Mouse (Mus musculus): ENCODE measurements around the gene Nutm1. TPM values are rescaled to one million over a fixed set of nuclear protein-coding genes. Genes with fewer than 3 reads are reported as not detected.
A peak's percentile ranks its signal among the peaks of the same experiment; 100 is the strongest.
"Not testable (repeated sequence)": the region's sequence is repeated elsewhere in the genome, so short reads cannot be mapped to it uniquely, and the experiment has no call there.

Gene Nutm1
- total RNA-seq (2021): not detected
- long read RNA-seq, experiment 1: 0 reads
- long read RNA-seq, experiment 2: 0 reads

DNA sequence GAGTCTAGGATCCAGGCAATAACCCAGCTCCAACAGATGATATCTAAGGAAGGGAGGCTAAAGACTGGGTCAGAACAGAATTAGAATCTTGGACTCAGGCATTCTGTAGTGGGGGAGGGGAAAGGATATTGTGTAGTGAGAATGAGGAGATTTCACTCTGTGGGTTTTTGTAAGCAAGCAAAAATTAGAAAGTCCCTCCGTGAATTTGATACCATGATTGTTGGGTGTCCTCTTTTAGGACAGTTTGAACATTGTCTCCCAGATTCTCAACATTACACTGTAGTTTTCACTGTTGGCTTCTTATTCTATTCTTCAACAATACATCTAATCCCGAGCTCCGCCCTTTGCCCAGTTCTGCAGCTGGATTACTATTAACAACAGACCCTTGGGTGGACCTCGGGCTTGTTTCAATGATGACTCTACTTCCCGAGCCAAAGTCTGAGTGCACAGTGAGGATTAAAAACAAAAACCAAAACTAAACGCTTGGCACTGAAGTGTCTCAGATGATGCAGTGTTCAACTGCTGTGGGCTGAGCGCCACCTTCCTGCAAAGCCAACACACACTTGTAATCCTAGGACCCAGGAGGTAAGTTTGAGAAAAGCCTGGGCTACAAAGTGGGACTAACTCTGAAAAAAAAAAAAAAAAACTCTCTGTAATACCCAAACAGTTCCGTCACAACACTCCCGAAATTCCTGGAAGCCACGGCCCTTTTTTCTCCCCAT is at the start of gene Nutm1:
Nutm1 (minus strand) TSS at position 51 of the 722 bp plus-strand sequence.
- no peak for DNase-seq (ENCODE audit: low spot score in 2 of 2)

DNA sequence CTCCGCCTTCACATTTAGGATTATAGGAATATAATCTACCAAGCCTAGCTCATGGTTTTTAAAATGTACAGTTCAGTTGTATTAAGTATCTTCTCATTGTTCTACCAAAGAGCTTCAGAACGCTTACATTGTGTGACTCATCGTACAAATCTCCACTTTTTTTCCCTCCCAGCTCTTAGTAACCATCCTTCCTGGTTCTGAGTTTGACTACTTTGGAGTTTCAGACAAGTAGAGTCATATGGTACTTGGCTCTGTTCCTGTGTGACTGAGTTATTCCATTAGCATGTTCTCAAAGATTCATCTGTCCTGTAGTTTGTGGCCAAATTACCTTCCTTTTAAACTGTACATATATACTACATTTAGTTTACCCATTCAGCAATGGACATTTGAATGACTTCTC is 49.6 kb upstream of the Nutm1 start:
- DNase-seq (ENCODE audit: low spot score in 2 of 2): no peak

DNA sequence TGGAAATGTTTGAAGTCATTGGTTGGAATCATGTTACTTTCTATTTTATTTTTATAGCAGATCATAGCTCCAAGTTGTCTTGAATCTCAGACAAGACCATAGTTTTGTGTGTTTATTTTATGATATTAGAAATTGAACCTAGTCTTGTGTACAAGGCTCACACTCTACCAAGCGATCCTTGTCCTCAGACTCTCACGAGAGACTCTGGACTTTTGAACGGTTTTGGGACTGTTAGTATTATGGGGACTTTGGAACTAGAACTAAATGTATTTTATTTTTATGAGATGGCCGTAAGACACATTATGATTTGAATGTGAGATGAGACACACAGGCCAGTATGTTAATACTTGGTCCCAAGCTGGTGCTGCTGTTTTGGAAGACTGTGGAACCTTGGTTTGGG is 39.1 kb upstream of the Nutm1 start:
- no peak for DNase-seq (ENCODE audit: low spot score in 2 of 2)

DNA sequence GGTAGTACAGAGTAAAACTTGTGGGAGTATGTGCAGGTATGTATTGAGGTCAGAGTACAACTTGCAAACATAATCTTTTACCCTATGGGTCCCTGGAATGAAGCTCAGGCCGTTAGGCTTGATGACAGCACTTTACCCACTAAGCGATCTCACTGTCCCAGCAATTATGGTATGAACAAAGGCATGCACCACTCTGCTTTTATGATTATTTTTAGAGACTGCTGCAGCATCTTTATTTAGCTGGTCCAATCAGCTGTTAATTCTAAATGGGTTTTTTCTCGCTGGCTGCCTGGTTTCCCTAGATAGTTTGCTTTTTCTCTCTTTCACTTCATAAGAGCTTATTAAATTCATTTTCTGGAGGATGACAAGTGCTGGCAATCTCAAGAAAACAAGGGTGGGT is 37.1 kb upstream of the Nutm1 start:
- DNase-seq (ENCODE audit: low spot score in 2 of 2): no peak

DNA sequence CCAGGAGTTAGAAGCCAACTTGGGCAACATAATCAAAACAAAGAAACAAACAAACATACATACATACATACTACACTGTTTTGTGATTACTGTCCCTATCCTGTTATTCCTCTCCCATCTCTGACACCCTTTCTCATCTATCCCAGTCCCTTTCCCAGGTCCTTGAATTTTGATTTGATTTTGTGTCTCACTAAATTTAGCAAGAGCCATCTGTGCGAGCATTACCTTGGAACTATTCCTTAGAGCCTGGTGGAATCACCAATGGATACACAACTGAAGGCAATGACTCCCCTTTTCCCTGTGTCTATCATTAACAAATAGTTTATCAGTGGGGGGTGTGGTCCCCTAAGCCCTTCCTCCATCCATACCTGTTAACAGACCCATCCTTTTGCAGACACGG is 33.7 kb upstream of the Nutm1 start:
- DNase-seq (ENCODE audit: low spot score in 2 of 2): no peak

DNA sequence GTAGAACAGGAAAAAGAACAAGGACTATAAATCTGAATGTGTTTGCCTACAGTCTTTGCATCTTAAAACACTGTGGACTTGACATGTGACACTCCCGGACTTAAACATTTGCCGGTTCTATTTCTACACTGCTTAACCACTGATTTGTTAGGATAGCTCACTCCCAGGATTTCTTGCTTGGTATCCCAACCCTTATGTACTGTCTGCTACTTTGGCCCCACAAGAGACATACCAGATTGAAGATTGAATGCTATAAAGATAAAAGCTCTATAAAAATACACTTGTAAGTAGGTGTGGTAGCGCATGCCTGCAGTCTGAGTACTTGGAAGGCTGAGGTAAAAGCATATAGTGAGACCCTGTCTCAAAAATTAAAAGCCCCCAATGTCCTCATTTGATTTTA is 30.4 kb upstream of the Nutm1 start:
- DNase-seq (ENCODE audit: low spot score in 2 of 2): no peak

DNA sequence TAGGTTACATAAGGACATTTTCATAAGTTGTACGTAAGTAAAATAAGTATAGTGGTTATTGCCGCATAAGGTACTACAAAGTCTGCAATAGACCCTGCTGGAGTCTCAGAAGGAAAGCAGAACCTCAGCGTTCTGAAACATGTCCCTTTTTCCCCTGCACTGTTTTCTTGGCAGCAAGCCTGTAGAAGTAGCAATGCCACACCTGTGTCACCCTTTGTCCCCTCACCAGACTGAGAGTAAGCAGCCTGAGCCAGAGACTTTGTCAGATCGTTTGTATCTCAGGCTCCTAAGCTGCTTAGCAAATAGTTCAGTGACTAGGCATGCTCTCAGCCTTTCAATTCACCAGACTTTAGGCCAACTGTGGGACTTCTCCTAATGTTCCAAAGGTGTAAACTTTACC is 28.0 kb upstream of the Nutm1 start:
- no peak for DNase-seq (ENCODE audit: low spot score in 2 of 2)

DNA sequence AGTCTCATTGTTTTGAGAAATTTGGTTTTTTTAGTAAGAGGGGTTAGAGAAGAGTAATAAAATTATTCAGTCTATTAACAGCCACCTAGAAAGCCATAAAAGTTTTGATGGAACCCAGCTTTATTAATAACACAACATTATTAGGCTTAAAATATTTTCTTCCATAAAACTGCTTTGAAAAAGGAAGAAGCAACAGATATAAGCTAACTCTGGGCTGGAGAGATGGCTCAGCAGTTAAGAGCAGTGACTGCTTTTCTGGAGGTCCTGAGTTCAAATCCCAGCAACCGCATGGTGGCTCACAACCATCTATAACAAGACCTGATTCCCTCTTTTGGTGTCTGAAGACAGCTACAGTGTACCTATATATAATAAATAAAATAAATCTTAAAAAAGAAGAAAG is 27.0 kb upstream of the Nutm1 start:
- not testable (repeated sequence) for DNase-seq (ENCODE audit: low spot score in 2 of 2)

DNA sequence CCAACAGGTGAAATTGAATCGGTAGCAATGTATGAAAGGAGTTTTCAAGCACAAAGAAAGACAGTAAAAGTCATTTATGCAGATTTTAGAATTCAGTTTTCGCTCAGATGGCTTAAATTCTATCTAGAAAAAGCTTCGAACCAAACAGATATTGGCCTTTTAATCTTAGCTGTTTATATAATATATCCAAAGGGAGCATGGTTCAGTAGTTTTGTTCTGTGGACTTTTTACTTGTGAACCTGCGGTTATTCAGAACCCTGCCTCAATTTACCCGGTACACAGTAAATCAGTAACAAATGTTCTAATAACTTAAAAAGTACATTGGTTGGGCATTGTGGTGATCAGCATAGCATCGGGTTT is 25.9 kb upstream of the Nutm1 start:
- DNase-seq (ENCODE audit: low spot score in 2 of 2): no peak

DNA sequence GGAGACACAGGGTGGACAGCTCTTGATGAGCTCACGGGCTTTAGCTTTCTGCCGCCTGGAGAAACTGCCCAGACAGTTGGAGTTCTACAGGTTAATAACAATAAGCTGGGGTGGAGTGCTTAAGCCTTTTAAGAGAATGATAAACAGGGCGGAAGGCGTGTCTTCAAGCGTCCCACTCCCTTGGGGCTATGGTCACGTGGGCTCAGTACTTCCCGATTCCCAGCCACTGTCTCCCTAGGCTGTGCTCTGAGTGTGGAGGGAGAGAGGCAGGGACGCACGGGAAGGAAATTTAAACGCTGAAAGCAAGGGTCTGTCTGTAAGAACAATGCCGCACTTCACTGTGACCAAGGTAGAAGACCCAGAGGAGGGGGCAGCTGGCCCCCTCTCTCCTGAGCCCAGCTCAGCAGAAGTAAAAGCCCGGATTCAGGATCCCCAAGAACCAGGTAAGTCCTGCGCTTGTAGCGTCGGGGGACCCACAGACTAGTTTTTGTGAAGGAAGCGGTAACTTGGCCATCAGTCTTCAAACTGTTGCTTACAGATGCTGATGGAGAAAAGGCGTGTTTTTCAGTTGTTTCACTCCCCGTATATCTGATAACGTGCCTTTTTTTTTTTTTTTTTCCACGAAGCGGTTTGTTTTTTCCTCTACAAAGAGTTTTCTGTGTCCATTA is 25.4 kb upstream of the Nutm1 start:
- DNase-seq (ENCODE audit: low spot score in 2 of 2): peak; percentile 50 to 53

DNA sequence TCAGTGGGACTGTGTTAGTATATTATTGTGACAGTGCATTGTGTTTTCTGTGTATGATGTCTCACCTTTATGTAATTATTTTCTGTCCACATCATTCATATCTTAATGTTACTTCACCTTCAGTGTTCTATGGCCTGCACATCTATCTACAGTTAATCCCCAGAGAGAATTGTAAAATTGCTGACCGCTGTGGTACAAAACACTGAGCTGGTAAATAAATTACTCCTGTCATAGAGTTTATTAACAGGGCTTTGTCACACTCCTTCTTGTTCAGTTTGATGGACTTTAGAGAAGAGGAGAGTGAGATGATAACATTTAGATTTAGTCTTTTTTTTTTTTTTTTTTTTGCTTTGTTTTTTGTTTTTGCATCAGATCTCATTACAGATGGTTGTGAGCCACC is 23.8 kb upstream of the Nutm1 start:
- no peak for DNase-seq (ENCODE audit: low spot score in 2 of 2)

DNA sequence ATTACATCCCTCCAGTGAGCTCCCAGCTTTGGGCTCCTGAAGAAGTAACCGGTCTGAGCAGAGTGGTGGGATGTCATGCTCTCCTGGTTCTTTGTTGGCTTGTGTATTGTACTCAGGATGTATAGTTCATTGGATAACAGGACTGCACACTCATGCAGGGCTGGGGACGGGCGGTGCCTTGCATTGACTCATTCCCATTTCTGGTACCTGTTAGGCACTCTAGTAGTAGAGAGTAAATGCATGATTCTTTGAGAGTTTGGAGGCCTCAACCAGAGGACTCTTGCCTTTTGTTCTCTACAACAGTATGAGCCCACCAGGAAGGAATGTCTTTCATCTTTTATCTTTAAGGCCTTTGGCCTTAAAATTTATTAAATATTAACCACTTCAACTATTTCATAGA is 17.8 kb upstream of the Nutm1 start:
- DNase-seq (ENCODE audit: low spot score in 2 of 2): no peak

DNA sequence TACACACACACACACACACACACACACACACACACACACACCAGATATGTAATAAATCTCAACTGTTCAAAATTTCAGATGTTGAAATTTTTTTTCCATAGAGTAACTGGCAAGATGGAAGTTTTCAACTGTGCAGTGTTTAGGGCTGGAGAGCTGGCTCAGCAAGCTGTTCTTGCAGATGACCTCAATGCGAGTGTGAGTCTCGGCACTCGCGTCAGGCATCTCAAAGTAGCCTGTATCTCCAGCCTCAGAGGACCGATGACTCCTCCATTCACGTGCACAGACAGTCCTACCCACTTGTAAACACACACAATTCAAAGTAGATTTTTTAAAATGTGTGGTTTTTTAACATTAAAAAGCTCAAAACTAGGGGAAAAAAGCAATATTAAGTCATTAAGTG is 14.4 kb upstream of the Nutm1 start:
- DNase-seq (ENCODE audit: low spot score in 2 of 2): no peak

DNA sequence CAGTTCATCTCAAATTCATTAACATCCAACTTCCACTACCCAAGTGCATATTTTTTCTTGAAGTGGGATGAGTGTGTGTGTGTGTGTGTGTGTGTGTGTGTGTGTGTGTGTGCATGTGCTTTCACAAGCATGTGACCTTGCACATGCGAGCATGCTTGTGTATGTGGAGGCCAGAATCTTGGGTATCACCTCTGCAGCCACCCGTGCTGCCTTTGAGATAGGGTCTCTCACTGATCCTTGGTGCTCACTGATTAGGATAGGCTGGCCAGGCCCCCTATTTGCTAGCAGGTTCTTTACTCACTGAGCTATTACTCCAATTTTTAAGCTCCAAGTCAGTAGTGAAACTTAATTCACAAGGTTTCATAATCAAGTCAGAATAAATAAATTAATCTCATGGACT is 13.8 kb upstream of the Nutm1 start:
- no peak for DNase-seq (ENCODE audit: low spot score in 2 of 2)

DNA sequence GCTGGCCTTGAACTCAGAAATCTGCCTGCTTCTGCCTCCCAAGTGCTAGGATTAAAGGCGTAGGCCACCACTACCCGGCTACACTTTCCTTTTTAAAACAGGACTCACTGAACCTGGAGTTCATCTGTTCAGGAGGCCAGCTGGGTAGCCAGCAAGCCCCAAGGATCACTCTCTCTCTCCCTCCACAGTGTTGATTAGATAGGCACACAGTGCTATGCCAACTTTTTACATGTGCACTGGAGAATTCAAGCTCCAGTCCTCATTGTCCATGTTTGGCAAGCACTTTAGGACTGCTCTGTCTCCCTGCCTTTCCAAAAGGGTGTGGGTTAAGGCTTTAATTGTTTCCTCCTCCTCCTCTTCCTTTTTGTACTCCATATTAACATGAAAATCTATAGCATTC is 10.9 kb upstream of the Nutm1 start:
- no peak for DNase-seq (ENCODE audit: low spot score in 2 of 2)

DNA sequence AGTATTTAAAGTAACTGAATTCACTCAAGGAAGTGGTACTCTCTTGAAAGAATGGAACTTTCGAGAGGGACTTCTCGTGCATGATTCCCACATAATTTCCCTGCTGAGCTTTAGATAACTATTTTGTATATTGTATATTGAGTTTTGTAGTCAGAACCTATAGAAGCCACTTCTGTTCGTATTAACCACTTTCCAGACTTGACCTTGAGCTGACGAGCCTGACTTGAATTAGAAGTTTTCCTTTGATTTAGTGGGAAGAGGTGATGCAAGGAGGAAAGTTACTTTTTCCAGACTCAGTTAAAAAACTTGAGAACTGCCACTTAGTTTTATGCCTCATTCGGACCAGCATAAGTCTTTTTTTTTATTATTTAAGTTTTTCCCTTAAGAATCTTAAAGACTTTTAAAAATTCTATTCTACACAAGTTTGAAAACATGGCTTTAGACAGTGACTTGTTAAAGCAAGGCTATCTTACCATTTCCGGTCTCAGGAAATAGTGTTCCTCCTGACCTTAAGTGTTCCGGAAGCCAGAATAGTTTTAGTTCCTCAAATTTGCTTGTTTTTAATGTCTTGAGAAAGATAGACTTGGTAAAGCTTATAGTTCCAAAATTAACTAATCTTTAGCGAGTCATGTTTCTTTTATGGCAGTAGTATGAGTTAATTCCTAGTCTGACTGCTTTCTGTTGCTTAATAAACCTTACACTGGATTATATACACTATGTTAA is 8.6 kb upstream of the Nutm1 start:
- no peak for DNase-seq (ENCODE audit: low spot score in 2 of 2)

DNA sequence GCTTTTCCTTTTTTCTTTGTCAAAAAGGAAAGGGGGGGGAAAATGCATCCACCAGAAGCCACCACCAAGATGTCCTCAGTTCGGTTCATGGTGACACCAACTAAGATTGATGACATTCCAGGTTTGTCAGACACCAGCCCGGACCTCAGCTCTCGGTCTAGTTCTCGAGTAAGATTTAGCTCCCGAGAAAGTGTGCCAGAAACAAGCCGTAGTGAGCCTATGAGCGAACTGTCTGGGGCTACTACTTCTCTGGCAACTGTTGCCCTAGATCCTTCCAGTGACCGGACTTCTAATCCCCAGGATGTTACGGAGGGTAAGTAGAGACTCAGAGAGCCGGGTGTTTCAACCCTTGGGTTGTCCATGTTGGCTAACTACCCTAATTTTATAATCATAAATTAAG is 7.7 kb upstream of the Nutm1 start:
- peak in 1 of 2 experiments; percentile 22 for DNase-seq (ENCODE audit: low spot score in 2 of 2)

DNA sequence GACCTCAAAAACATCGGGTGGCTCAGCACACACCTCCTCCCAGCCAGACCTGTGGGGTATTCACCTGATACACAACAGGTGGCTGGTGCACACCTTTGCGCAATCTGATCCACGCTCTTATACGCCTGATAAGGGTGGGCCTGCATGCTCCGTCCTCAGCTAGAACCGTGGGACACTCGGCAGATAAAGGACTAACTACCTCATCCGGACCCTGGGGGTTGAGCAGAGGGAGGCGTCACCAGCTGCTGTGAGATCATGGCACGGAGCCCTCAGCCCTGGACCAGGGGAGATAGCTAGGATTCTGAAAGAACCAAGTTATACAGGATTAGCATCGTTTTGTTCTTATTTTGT is 7.1 kb upstream of the Nutm1 start, which contains the start of gene Gm21985:
Gm21985 (plus strand) TSS at position 73 of the 351 bp plus-strand sequence.
- peak; percentile 38 to 44 for DNase-seq (ENCODE audit: low spot score in 2 of 2)

DNA sequence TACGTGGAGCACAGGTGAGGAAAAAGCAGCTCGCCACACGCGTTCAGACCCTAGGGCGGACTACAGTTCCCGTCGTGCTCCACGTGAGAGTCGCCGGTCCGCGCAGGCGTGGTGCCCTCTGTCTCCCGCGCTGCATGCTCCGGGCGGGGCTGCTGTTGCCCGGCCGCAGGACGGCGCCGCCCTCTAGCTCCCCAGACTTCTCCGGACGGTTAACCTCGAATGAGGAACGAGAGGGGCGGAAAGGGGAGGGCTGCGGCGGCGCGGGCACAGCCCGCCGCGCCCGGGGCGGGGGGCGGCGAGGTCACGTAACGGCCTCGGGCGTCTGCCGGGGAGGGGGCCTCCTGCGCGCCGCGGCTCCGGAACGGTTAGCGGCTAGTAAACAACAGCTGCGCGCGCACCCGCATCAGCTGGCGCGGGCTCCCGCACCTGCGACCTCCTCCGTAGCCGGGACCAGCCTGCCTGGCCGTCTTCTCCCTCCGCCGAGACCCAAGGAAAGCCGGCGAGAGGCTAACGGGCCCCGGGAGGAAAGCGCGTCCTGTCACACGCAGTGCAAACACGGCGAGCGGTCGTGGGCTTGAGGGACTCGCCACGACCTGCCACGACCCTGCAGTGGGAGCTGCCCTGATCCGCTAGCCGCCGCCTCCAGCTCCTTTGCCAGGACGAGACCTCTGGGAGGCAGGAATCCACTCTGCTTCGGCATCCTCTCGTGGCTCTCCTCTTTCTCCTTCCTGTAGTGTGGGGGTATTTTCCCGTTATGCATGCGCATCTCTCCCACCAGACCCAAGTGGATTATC is 6.6 kb upstream of the Nutm1 start, which contains the start of gene Slc12a6:
Slc12a6 (plus strand) TSS at position 378 of the 794 bp plus-strand sequence.
- DNase-seq (ENCODE audit: low spot score in 2 of 2): peak; percentile 90 to 91

DNA sequence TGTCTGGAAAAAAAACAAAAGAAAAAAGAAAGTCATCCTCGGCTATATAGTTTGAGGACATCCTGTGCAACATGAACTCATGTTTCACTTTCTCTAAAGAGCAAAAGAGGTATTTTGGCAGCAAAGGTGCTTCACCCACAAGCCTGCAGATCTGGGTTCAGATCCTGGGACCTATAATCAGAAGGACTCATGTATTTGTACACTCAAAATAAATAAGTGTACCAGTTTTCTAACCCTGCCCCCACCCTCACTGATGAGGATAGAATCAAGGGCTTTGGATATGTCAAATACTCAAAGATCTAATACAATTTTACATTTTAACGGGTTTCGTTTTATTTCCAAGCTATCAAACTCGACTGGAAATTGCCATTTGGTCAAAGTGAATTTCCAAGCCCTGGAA is 5.3 kb upstream of the Nutm1 start:
- no peak for DNase-seq (ENCODE audit: low spot score in 2 of 2)

DNA sequence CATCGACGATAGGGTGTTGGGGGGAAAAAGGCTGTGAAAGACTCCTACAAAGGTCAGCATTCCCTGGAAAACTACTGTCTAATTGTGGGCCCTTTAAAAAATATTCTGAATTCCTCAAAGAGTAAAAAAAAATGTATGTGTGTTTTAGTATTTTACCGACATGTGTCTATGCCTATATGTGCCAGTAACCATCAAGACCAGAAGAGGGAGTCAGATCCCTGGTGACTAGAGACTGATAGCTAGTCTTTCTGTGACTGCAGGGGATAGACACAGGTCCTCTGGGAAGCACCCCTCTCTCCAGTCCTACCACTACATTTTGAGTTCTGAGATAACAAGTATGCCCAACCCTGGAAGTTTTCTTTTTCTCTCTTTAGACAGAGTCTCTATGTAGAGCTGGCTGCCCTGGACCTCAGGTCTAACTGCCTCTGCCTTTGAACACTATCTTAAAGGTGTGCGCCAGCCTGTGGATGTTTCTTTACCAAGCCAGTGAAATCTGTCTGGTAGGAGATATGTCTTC is 3.7 kb upstream of the Nutm1 start:
- DNase-seq (ENCODE audit: low spot score in 2 of 2): no peak

Data from adrenal gland, adult 18-20 months (tissue).